Mouse (Mus musculus) bone marrow, adult 2 months (tissue): ENCODE data around the gene Itga6. TPM values are rescaled to one million over a fixed set of nuclear protein-coding genes. Genes with fewer than 3 reads are reported as not detected.

ENCODE experiments used
- H3K27ac ChIP-seq: fragments of 200-500 bp; 2 replicates; pipeline ENCODE4 v1.5.1; 2012; ENCODE audit warnings: low read depth, mild to moderate bottlenecking, control low read depth, inconsistent platforms, low read length; ENCODE audit not compliant: control insufficient read depth, poor library complexity, insufficient read depth
- H3K4me1 ChIP-seq: fragments of 200-500 bp; 2 replicates; pipeline ENCODE4 v1.6.1; 2011; ENCODE audit warnings: low read length; ENCODE audit not compliant: control insufficient read depth, insufficient read depth
- H3K4me3 ChIP-seq: fragments of 200-500 bp; replicated peaks from 2 replicates; pipeline ENCODE3; 2011; ENCODE audit warnings: mild to moderate bottlenecking, low read depth, low read length, control low read depth; ENCODE audit not compliant: control insufficient read depth
- CTCF ChIP-seq: fragments of 200-500 bp; IDR thresholded peaks from 2 replicates; pipeline ENCODE4 v1.5.1; 2011; ENCODE audit warnings: low read length, control low read depth; ENCODE audit not compliant: control insufficient read depth, insufficient read depth
- POLR2A ChIP-seq: fragments of 200-500 bp; IDR thresholded peaks from 2 replicates; pipeline ENCODE4 v1.6.1; 2011; ENCODE audit warnings: low read depth, mild to moderate bottlenecking, control low read depth, low read length, borderline replicate concordance; ENCODE audit not compliant: control insufficient read depth
- WGBS: fragments of 180-500 bp; shearing (Covaris S2); methylation state at CpG from one replicate; pipeline ENCODE4 v1.1.7; 2018; 5-methylcytosine and 5-hydroxymethylcytosine counted together
- polyA plus RNA-seq: library from polyadenylated mRNA; stranded (reverse); fragments of >200 nt; gene quantifications from 2 replicates; pipeline ENCODE4 v1.2.4, GENCODE M21; 2011; ENCODE audit warnings: low replicate concordance; ENCODE audit not compliant: missing spikeins, insufficient read depth, insufficient read length

Gene Itga6
- polyA plus RNA-seq, 1 experiment: 38.3 TPM

- Histone ChIP-seq H3K27ac (0 out of 2 replicates have a peak overlapping the region, but pooled peaks have one; percentile 5), H3K4me1 (peaks cover 9% of the 10 kb centered on the region)
- 60% methylated on average over 8 of the region's 8 CpGs for WGBS
These were observed 5.9 kb downstream of the Itga6 start for GRCm38 (mm10) chr2:71751336-71751735.

DNA sequence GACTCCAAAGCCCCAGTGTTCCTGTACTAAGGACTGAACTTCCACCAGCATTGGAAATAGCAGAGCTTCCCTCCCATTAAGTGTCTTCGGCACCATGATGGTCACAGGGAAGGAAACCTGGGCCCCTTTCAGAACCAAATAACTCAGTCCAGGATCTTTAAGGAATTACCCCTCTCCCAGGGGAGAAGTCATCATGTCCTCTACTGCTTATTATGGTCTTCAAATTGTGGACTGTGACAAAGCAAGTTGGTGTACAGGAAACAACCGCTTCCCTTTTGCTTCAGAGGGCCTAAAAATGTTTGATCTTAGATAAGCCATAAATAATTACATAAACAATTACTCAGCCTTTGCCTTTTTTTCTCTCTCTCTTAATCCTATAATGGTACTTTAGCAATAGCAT lies 6.4 kb downstream of the Itga6 start:
- H3K4me3 ChIP-seq: no peak overlapping the region
- WGBS: 13% methylated on average over 2 of the region's 2 CpGs
- H3K4me1 ChIP-seq: peaks cover 9% of the 10 kb centered on the region
- H3K27ac ChIP-seq: no peak overlapping the region
- TF ChIP-seq CTCF: no peak
- TF ChIP-seq POLR2A: no peak

More at GRCm38 (mm10) chr2:71751336-71751735, 5.9 kb downstream of the Itga6 start:
- TF ChIP-seq POLR2A: no peak
- no peak for TF ChIP-seq CTCF
- H3K4me3 ChIP-seq: no peak overlapping the region

DNA sequence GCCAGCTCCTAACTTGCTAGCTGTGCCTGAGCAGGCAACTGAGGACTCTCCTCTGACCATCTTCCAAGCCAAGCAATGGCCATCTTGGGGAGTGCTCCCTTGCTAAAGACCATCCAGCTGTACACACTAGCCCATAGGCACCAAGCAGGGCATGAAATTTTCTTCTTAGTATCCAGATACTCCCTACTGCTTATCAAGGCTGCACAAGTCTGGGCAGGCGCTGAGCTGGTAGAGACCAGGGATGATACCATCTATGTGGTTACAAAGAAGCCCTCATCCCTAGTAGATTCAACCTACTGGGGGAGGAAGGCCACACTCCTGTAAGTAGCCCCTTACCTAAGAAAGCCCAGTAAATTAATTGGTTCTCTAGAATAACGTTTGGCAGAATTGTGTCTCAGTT lies 7.0 kb downstream of the Itga6 start:
- H3K27ac ChIP-seq: no peak overlapping the region
- whole genome bisulfite sequencing: 59% methylated on average over 2 of the region's 2 CpGs
- TF ChIP-seq POLR2A (no peak), CTCF (no peak)
- peaks cover 11% of the 10 kb centered on the region for H3K4me1 ChIP-seq
- H3K4me3 ChIP-seq: no peak overlapping the region

GRCm38 (mm10) chr2:71753161-71753560 lies 7.7 kb downstream of the Itga6 start:
- H3K27ac ChIP-seq: no peak overlapping the region
- 45% methylated on average over 4 of the region's 4 CpGs for WGBS
- peaks cover 11% of the 10 kb centered on the region for H3K4me1 ChIP-seq
- no peak overlapping the region for H3K4me3 ChIP-seq
- TF ChIP-seq CTCF (no peak), POLR2A (no peak)

- no peak overlapping the region for H3K4me3 ChIP-seq
- WGBS: 52% methylated on average over 4 of the region's 4 CpGs
- H3K4me1 ChIP-seq: peaks cover 11% of the 10 kb centered on the region
- H3K27ac ChIP-seq: no peak overlapping the region
- no peak for TF ChIP-seq CTCF
- TF ChIP-seq POLR2A: no peak
These were observed 10.3 kb downstream of the Itga6 start for GRCm38 (mm10) chr2:71755748-71756147.

DNA sequence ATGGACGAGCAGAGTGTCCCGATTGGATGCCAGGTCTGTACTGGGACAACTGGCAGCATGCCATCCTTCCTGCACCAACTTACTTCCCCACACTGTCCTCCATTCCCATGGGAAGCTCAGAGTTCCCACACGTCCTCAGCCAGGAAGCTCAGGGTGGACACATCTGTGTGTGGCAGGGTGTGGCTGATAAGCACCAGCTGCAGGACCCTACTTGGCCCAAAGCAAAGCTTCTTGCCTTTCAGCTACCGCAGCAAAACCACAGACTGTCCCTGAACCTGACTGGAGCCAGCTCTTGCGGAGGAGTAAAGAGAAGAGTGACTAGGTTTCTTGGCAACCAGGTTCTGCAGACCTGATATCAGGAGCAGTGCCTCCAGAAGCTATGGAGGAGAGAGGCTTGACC lies 11.7 kb downstream of the Itga6 start:
- no peak for TF ChIP-seq CTCF
- TF ChIP-seq POLR2A: no peak
- H3K27ac ChIP-seq: no peak overlapping the region
- WGBS: 21% methylated on average over 5 of the region's 5 CpGs
- H3K4me1 ChIP-seq: peaks cover 6% of the 10 kb centered on the region
- no peak overlapping the region for H3K4me3 ChIP-seq

- 48% methylated on average over 19 of the region's 19 CpGs for WGBS
These were observed 13.4 kb downstream of the Itga6 start for GRCm38 (mm10) chr2:71758591-71759531.

GRCm38 (mm10) chr2:71760091-71760490 lies 14.7 kb downstream of the Itga6 start:
- Histone ChIP-seq H3K4me3 (no peak overlapping the region), H3K27ac (no peak overlapping the region), H3K4me1 (peaks cover 4% of the 10 kb centered on the region)
- 71% methylated on average over 4 of the region's 4 CpGs for WGBS
- TF ChIP-seq CTCF (no peak), POLR2A (no peak)

More at GRCm38 (mm10) chr2:71758591-71759531, 13.4 kb downstream of the Itga6 start:
- TF ChIP-seq CTCF: no peak
- TF ChIP-seq POLR2A: no peak
- Histone ChIP-seq H3K4me1 (peaks cover 4% of the 10 kb centered on the region), H3K27ac (no peak overlapping the region), H3K4me3 (no peak overlapping the region)
